Mouse (Mus musculus) spleen, postnatal 36 days (tissue): ENCODE results near the gene 6430548M08Rik.

Experiments used
- DNase-seq, 2 experiments: peaks; one replicate each; pipeline ENCODE4 v3.0.0; 2022; ENCODE audit warnings: low spot score in 2 of 2, mixed read lengths in 1 of 2

6430548M08Rik gene

GRCm38 (mm10) chr8:120104721-120105272 is 9.2 kb upstream of the 6430548M08Rik start:
- peak; percentile 19 for DNase-seq

GRCm38 (mm10) chr8:120109149-120109548 is 4.8 kb upstream of the 6430548M08Rik start:
- peak in 1 of 2 experiments; percentile 50 for DNase-seq

GRCm38 (mm10) chr8:120110966-120111365 is 3.0 kb upstream of the 6430548M08Rik start:
- no peak for DNase-seq

GRCm38 (mm10) chr8:120111382-120111781 is 2.6 kb upstream of the 6430548M08Rik start:
- DNase-seq: no peak

- DNase-seq: peak; percentile 18 to 38
Measured at GRCm38 (mm10) chr8:120112535-120112934, 1.4 kb upstream of the 6430548M08Rik start.

- no peak for DNase-seq
Measured at GRCm38 (mm10) chr8:120113306-120113705, 646 bp upstream of the 6430548M08Rik start.

GRCm38 (mm10) chr8:120114315-120114841 is 426 bp downstream of the 6430548M08Rik start:
- DNase-seq: no peak

GRCm38 (mm10) chr8:120116600-120116999 is 2.6 kb downstream of the 6430548M08Rik start:
- no peak for DNase-seq

- no peak for DNase-seq
Measured at GRCm38 (mm10) chr8:120118162-120118561, 4.2 kb downstream of the 6430548M08Rik start.

GRCm38 (mm10) chr8:120118847-120119246 is 4.9 kb downstream of the 6430548M08Rik start:
- DNase-seq: no peak

GRCm38 (mm10) chr8:120119429-120119828 is 5.5 kb downstream of the 6430548M08Rik start:
- no peak for DNase-seq

- no peak for DNase-seq
Measured at GRCm38 (mm10) chr8:120119931-120120330, 6.0 kb downstream of the 6430548M08Rik start.

GRCm38 (mm10) chr8:120120951-120121350 is 7.0 kb downstream of the 6430548M08Rik start:
- DNase-seq: no peak

GRCm38 (mm10) chr8:120124261-120124660 is 10.3 kb downstream of the 6430548M08Rik start:
- no peak for DNase-seq

GRCm38 (mm10) chr8:120124836-120125389 is 11.0 kb downstream of the 6430548M08Rik start:
- DNase-seq: no peak

- DNase-seq: no peak
Measured at GRCm38 (mm10) chr8:120126357-120127161, 12.6 kb downstream of the 6430548M08Rik start.

- no peak for DNase-seq
Measured at GRCm38 (mm10) chr8:120129547-120129946, 15.6 kb downstream of the 6430548M08Rik start.

- DNase-seq: no peak
Measured at GRCm38 (mm10) chr8:120131158-120131557, 17.2 kb downstream of the 6430548M08Rik start.

- no peak for DNase-seq
Measured at GRCm38 (mm10) chr8:120133169-120133568, 19.2 kb downstream of the 6430548M08Rik start.

GRCm38 (mm10) chr8:120135687-120136086 is 21.7 kb downstream of the 6430548M08Rik start:
- DNase-seq: no peak

- no peak for DNase-seq
Measured at GRCm38 (mm10) chr8:120136618-120137017, 22.7 kb downstream of the 6430548M08Rik start.

- DNase-seq: no peak
Measured at GRCm38 (mm10) chr8:120138958-120139357, 25.0 kb downstream of the 6430548M08Rik start.

- DNase-seq: no peak
Measured at GRCm38 (mm10) chr8:120140769-120141168, 26.8 kb downstream of the 6430548M08Rik start.
